Mouse (Mus musculus) retina, postnatal 7 days (tissue): Measurements from ENCODE around the gene Arhgap31.

Experiments
- DNase-seq: peaks from one replicate; pipeline ENCODE4 v3.0.0-alpha.2; 2012; ENCODE audit warnings: low read depth, low spot score

Gene Arhgap31

DNA sequence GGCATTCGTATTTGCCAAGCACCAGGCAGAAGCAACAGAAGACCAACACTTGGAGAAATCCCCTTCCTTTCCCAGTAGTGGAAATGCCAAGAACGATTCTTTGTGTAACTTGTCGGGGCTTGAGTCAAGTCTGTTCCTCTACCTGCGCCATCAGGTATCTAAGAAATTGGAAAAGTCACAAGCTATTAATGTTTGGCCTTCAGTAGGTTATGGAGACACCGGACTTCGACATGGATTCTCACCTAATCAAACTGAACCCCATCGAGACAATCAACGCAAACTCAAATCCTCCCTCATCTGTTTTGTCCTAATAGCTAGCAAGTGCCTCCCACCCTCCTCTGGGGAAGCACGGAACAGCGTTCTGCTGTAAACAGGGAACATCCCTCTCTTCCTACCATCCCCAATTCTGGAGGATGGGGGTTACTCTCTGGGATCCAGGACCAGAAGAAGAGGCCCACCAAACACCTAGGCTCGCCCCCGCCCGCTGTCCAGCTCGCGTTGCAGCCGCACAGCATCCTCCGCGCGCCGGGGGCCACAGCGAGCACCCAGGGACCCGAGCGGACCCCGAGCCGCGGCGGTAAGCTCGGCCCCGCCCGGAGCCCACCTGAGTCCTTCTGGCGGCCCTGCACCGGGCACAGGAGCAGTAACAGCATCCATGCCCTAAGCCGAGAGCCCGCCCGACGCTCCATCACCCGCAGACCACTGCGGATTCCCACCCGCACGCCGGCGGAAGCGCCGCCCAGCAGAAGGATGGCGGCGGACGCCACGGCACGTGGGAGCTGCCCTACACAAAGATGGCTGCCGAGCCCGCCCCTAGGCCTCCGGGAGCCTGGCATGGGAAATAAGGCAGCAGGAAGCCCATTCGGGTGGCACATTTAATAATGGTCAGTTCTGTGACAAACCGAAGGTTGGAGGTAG is 163.3 kb downstream of the Arhgap31 start, which contains the start of gene Poglut1:
Gene Poglut1, minus strand, starts transcription at position 780 of the 918 bp plus-strand sequence.
- peak; percentile 65 for DNase-seq
